Mouse (Mus musculus) lung, postnatal 0 days (tissue): ENCODE measurements around the gene Eef1akmt2. TPM values are rescaled to one million over a fixed set of nuclear protein-coding genes. Genes with fewer than 3 reads are reported as not detected.

Source experiments
- ATAC-seq: fragments of 200-750 bp; cut with Nextera tagmentation; 2 replicates; pipeline ENCODE4 v1.8.0; 2017; ENCODE audit warnings: moderate library complexity
- DNase-seq: peaks from one replicate; pipeline ENCODE4 v3.0.0-alpha.2; 2016; ENCODE audit warnings: low spot score
- H3K27ac ChIP-seq: fragments of 300-500 bp; sonication (generic); 2 replicates; pipeline ENCODE4 v1.5.1; 2014; ENCODE audit warnings: antibody characterized with exemption, mild to moderate bottlenecking, low read length, mixed read lengths
- H3K27me3 ChIP-seq: fragments of 300-500 bp; sonication (generic); replicated peaks from 2 replicates; pipeline ENCODE4 v1.6.1; 2014; ENCODE audit warnings: low read length, mixed read lengths; ENCODE audit not compliant: insufficient read depth
- H3K36me3 ChIP-seq: fragments of 300-500 bp; sonication (generic); 2 replicates; pipeline ENCODE4 v1.6.1; 2014; ENCODE audit warnings: low read length, mixed read lengths; ENCODE audit not compliant: insufficient read depth
- H3K4me1 ChIP-seq: fragments of 300-500 bp; sonication (generic); 2 replicates; pipeline ENCODE4 v1.6.1; 2014; ENCODE audit warnings: antibody characterized with exemption, low read depth, low read length, mixed read lengths; ENCODE audit not compliant: insufficient read depth
- H3K4me2 ChIP-seq: fragments of 300-500 bp; sonication (generic); replicated peaks from 2 replicates; pipeline ENCODE4 v1.6.1; 2014; ENCODE audit warnings: low read depth, mild to moderate bottlenecking, low read length, moderate library complexity, mixed read lengths
- H3K4me3 ChIP-seq: fragments of 300-500 bp; sonication (generic); 2 replicates; pipeline ENCODE4 v1.5.1; 2014; ENCODE audit warnings: low read depth, low read length
- H3K9ac ChIP-seq: fragments of 300-500 bp; sonication (generic); replicated peaks from 2 replicates; pipeline ENCODE4 v1.6.1; 2014; ENCODE audit warnings: low read depth, mild to moderate bottlenecking
- H3K9me3 ChIP-seq: fragments of 300-500 bp; sonication (generic); 2 replicates; pipeline ENCODE4 v1.6.1; 2016; ENCODE audit warnings: low read length, mixed read lengths
- CTCF ChIP-seq: IDR thresholded peaks from 2 replicates; pipeline ENCODE4 v1.5.1; 2016; ENCODE audit warnings: antibody characterized with exemption, mild to moderate bottlenecking
- EP300 ChIP-seq: IDR thresholded peaks from 2 replicates; pipeline ENCODE4 v1.6.1; 2016; ENCODE audit warnings: antibody characterized with exemption, mild to moderate bottlenecking, control low read depth
- WGBS: fragments of 180-500 bp; shearing (Covaris S2); extraction: QIAGEN DNeasy Blood & Tissue Kit; methylation state at CpG from one replicate; pipeline ENCODE4 v1.1.7; 2014; 5-methylcytosine and 5-hydroxymethylcytosine counted together
- polyA plus RNA-seq: library from polyadenylated mRNA; unstranded; fragments of >200 nt; fragmentation: Nextera tagmentation; extraction: Ambion mirVana; gene quantifications from 2 replicates; pipeline ENCODE4 v1.2.1, GENCODE M21; 2015

The Eef1akmt2 gene
- polyA plus RNA-seq, 1 experiment from 2014 or later: 34.5 TPM

DNA sequence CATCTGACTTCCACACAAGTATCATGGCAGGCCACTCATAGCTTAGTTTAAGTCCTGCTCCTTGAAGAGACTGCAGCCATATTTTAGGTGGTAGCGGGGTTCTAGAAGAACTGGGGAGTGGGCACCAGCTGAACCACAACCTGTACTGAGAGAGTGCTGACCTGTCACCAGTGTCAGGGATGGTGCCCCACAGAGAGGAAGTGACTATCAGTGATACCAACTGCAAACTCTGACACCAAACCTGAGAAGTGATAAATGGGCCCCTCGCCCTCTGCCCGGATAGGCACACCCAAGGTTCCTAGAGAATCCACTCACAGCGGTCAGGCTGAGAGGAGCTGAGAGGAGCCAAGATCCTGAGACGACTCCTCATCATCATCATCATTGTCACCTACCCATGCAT is 47.5 kb downstream of the Eef1akmt2 start:
- no peak for ATAC-seq
- no peak overlapping the region for H3K4me3 ChIP-seq
- H3K4me2 ChIP-seq: no peak overlapping the region
- no peaks in the 10 kb centered on the region for H3K9me3 ChIP-seq
- no peak overlapping the region for H3K9ac ChIP-seq
- no peaks in the 10 kb centered on the region for H3K36me3 ChIP-seq
- TF ChIP-seq CTCF (no peak), EP300 (no peak)
- 70% methylated on average over 5 of the region's 5 CpGs for WGBS
- peaks cover 56% of the 10 kb centered on the region for H3K4me1 ChIP-seq
- no peaks in the 10 kb centered on the region for H3K27me3 ChIP-seq
- DNase-seq: no peak
- 0 out of 2 replicates have a peak overlapping the region, but pooled peaks have one; percentile 4 for H3K27ac ChIP-seq

- DNase-seq (no peak), ATAC-seq (no peak)
- Histone ChIP-seq H3K27ac (0 out of 2 replicates have a peak overlapping the region, but pooled peaks have one; percentile 20), H3K4me1 (peaks cover 56% of the 10 kb centered on the region), H3K4me2 (no peak overlapping the region), H3K9me3 (no peaks in the 10 kb centered on the region), H3K36me3 (no peaks in the 10 kb centered on the region), H3K27me3 (no peaks in the 10 kb centered on the region), H3K4me3 (no peak overlapping the region), H3K9ac (no peak overlapping the region)
- 47% methylated on average over 7 of the region's 7 CpGs for WGBS
- TF ChIP-seq EP300 (no peak), CTCF (no peak)
Measured at GRCm38 (mm10) chr7:132804461-132804860, 48.0 kb downstream of the Eef1akmt2 start.

- peak; percentile 63 for DNase-seq
- H3K4me1 ChIP-seq: peaks cover 55% of the 10 kb centered on the region
- H3K27ac ChIP-seq: 0 out of 2 replicates have a peak overlapping the region, but pooled peaks have one; percentile 20
- no peak overlapping the region for H3K4me2 ChIP-seq
- ATAC-seq: no peak
- no peaks in the 10 kb centered on the region for H3K9me3 ChIP-seq
- H3K4me3 ChIP-seq: no peak overlapping the region
- no peaks in the 10 kb centered on the region for H3K36me3 ChIP-seq
- TF ChIP-seq CTCF (no peak), EP300 (no peak)
- 50% methylated on average over 3 of the region's 3 CpGs for WGBS
- no peaks in the 10 kb centered on the region for H3K27me3 ChIP-seq
- no peak overlapping the region for H3K9ac ChIP-seq
Measured at GRCm38 (mm10) chr7:132803962-132804361, 48.5 kb downstream of the Eef1akmt2 start.

GRCm38 (mm10) chr7:132803336-132803735 is 49.1 kb downstream of the Eef1akmt2 start:
- 69% methylated on average over 2 of the region's 2 CpGs for WGBS
- DNase-seq: no peak
- Histone ChIP-seq H3K27me3 (no peaks in the 10 kb centered on the region), H3K4me1 (peaks cover 52% of the 10 kb centered on the region; the same call in 1 of the 2 replicates), H3K27ac (no peak overlapping the region), H3K9me3 (no peaks in the 10 kb centered on the region), H3K9ac (no peak overlapping the region), H3K4me2 (no peak overlapping the region), H3K36me3 (no peaks in the 10 kb centered on the region), H3K4me3 (no peak overlapping the region)
- no peak for TF ChIP-seq EP300
- no peak for TF ChIP-seq CTCF
- no peak for ATAC-seq

DNA sequence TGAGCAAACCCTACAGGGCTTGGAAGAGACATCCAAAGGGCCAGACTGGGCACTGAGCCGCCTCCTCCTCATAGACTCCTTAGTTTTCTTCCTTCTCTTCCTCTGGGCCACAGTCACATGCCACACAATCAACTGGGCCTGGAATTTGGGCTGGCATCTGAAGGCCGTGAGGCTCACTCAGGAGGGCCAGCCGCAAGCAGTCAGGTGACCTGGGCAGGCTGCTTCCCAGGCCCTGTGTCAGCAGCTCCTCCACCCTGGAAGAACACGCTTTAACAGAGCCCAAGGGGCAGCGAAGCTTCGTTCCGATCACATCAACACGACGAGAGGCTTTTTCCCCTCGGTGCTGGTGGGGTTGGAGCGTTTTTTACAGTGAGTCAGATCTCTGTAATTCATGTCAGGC is 49.8 kb downstream of the Eef1akmt2 start:
- no peak for DNase-seq
- TF ChIP-seq EP300: no peak
- TF ChIP-seq CTCF: no peak
- H3K4me2 ChIP-seq: no peak overlapping the region
- H3K4me1 ChIP-seq: peaks cover 48% of the 10 kb centered on the region; the same call in 1 of the 2 replicates
- ATAC-seq: no peak
- H3K36me3 ChIP-seq: no peaks in the 10 kb centered on the region
- peak overlapping the region; percentile 63; the same call in 1 of the 2 replicates for H3K27ac ChIP-seq
- H3K4me3 ChIP-seq: no peak overlapping the region
- WGBS: 70% methylated on average over 11 of the region's 11 CpGs
- H3K9me3 ChIP-seq: no peaks in the 10 kb centered on the region
- no peak overlapping the region for H3K9ac ChIP-seq
- no peaks in the 10 kb centered on the region for H3K27me3 ChIP-seq

DNA sequence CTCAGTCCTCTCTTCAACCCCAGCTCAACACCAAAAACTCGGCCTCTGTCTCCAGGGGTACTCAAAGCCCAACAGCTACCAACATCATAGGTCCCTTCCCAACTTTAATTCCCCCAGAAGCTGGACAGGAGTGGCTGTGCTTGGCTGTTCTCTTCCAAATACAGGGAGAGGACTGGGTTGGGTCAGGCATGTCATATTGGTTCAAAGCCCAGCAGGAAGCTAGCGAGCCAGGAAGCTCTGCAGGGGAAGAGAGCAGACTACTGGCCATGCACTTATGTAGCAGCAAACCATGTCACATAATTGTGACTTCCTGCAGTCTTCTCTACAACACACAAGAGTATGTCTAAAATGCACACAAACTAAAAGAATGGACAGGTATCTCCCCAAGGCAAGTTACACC is 50.4 kb downstream of the Eef1akmt2 start:
- H3K4me2 ChIP-seq: no peak overlapping the region
- H3K4me1 ChIP-seq: peaks cover 46% of the 10 kb centered on the region; the same call in 1 of the 2 replicates
- ATAC-seq (no peak), DNase-seq (no peak)
- no peaks in the 10 kb centered on the region for H3K36me3 ChIP-seq
- TF ChIP-seq EP300 (no peak), CTCF (peak; percentile 31; the same call in 1 of the 2 replicates)
- H3K4me3 ChIP-seq: no peak overlapping the region
- no peak overlapping the region for H3K9ac ChIP-seq
- 60% methylated on average over 2 of the region's 2 CpGs for WGBS
- peak overlapping the region; percentile 63 for H3K27ac ChIP-seq
- no peaks in the 10 kb centered on the region for H3K9me3 ChIP-seq
- H3K27me3 ChIP-seq: no peaks in the 10 kb centered on the region

GRCm38 (mm10) chr7:132801509-132801908 is 51.0 kb downstream of the Eef1akmt2 start:
- Histone ChIP-seq H3K4me3 (no peak overlapping the region), H3K4me2 (no peak overlapping the region), H3K9ac (no peak overlapping the region), H3K9me3 (no peaks in the 10 kb centered on the region), H3K27ac (peak overlapping the region; percentile 63), H3K27me3 (no peaks in the 10 kb centered on the region), H3K4me1 (peaks cover 46% of the 10 kb centered on the region; the same call in 1 of the 2 replicates), H3K36me3 (no peaks in the 10 kb centered on the region)
- no peak for TF ChIP-seq CTCF
- TF ChIP-seq EP300: no peak
- 66% methylated on average over 5 of the region's 5 CpGs for WGBS
- ATAC-seq (peak; percentile 8), DNase-seq (peak; percentile 53)
